Mouse (Mus musculus) thymus, postnatal 10 days (tissue): Measurements from ENCODE around the gene Lypd3.
"Not testable (repeated sequence)": the region's sequence is repeated elsewhere in the genome, so short reads cannot be mapped to it uniquely, and the experiment has no call there.

Experiments
- DNase-seq, 2 experiments: peaks; one replicate each; pipeline ENCODE4 v3.0.0; 2021; ENCODE audit warnings: low spot score in 2 of 2

Gene Lypd3

DNA sequence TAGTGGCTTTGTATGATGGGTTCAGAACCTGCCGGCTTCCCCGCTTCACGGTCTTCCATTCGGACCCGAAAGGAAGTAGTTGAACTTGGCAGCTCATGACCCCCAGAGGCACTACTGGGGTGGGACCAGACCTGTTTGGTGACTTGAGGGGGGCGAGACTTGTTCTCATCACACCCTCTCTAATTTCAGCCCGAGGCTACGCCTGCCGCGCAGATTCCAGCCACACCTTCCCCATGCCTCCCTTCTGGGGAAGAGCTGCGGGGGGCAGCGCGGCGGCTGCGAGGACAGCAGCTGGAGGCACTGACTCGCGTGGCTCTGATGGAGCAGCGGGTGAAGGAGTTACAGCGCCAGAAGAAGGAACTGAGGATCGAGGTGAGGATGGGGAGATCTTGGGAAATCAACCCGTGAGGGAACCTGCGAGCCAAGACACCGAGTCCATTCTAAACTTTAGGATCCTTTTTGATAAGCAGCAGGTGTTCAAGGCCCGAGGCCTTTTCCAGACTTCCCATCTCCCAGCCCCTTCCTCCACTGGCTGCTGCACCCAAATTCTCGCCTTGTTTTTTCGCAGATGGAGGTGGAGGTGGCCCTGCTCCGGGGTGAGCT, 23.9 kb upstream of the Lypd3 start:
- DNase-seq, result no peak

DNA sequence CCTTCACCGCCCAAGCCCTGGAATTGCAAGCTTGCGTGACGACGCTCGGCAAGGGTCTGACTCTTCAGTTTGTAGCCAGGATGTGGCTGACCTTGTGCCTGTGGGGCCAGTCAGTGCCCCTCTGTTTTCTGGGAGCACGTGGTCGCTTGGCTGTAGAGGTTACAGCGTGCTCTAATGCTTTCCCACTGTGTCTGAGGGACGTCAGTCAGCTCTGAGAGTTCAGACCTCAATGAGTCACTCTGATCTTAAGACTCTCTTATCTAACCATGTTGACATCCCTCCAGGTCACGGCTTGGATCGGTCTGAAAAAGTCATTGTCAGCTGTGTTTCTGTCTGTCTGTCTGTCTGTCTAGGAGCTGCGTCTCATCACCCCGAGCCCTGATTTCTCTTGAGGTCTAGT, 21.5 kb upstream of the Lypd3 start:
- DNase-seq, result no peak

DNA sequence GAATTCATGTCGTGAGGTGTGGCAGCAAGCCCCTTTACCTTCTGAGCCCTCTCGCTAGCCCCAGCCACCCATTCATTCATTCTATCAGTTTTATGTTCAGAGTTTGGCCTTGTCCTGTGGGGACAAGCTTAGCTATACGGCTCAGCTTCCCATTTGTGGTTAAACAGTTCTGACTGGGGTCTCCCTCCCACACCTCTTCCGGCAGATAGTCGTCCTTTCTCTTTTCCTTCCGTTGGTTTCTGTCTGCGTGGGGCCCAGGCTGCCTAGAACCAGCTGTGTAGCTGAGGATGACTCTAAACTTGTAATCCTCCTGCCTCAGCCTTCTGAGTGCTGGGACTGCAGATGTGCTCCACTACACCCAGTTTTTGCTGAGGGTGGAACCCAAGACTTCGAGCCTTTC, 18.6 kb upstream of the Lypd3 start:
- DNase-seq, result no peak

DNA sequence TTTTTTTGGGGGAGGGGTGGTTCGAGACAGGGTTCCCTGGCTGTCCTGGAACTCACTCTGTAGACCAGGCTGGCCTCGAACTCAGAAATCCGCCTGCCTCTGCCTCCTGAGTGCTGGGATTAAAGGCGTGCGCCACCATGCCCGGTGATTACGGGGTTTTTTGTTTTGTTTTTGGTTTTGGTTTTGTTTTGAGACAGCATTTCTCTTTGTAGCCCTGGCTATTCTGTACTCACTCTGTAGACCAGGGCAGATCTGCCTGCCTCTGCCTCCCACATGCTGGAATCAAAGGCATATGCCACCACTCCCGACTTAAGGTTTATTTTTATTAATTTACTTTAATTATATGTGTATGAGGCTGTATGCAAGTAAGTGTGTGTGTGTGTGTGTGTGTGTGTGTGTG, 18.0 kb upstream of the Lypd3 start:
- not testable (repeated sequence) for DNase-seq

DNA sequence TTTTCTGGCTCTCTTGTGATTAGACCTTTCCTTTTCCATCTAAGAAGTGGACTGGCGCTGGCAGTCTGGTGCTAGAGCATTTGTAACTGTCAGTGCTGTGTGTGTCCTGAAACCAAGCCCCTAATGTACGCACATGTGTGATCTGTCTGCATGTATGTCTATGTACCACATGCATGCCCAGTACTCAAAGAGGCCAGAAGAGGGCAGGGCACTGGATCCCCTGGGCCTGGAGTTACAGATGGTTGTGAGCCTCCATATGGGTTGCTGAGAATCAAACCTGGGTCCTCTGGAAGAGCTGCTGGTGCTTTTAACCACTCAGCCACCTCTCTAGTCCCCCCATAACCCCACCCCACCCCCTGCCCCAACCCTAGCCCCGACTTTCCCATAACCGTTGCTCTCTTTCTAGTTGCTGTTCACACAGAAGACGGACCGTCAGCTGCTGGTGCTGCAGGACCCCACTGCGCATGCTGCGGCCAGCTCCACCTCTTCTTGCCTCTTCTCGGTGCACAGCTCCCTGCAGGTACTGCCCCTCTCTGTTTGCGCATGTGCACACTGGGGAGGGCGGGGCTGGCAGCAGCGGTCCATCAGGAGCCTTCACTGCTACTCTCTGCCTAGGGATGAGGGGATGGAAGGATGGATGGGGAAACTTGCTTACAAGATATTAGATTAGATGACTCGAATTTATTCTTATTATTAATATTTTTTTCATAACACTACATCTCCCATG, 16.5 kb upstream of the Lypd3 start:
- no peak for DNase-seq

DNA sequence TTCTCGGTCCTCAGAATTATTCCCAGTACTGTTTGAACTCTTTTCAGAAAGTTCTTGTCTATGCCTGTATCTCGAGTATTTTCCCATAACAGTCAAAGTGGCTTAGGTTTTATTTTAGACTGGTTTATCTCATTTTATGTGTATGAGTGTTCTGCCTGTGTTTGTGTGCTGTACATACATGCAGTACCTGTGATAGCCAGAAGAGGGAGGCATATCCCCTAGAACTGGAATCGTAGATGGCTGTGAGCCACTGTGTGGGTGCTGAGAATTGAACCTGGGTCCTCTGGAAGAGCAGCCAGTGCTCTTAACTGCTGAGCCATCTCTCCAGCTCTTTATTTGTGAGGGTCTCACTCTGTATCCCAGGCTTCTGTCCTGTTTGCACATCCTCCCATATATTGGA, 15.2 kb upstream of the Lypd3 start:
- no peak for DNase-seq

DNA sequence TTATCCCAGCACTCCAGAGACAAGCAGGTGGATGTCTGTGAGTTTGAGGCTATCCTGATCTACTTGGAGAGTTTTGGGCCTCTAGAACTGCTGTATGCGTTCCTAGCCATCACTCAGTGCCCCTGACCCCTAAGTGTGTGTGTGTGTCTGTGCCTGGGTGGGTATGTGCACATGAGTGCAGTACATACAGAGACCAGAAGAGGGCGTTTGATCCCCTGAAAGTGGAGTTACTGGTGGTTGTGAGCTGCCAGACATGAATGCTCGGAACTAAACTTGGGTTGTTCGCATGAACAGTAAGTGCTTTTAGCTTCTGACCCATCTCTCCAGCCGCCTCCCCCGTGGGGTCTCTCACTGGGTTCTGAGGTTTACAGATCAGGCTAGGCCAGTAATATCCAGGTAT, 13.4 kb upstream of the Lypd3 start:
- no peak for DNase-seq

DNA sequence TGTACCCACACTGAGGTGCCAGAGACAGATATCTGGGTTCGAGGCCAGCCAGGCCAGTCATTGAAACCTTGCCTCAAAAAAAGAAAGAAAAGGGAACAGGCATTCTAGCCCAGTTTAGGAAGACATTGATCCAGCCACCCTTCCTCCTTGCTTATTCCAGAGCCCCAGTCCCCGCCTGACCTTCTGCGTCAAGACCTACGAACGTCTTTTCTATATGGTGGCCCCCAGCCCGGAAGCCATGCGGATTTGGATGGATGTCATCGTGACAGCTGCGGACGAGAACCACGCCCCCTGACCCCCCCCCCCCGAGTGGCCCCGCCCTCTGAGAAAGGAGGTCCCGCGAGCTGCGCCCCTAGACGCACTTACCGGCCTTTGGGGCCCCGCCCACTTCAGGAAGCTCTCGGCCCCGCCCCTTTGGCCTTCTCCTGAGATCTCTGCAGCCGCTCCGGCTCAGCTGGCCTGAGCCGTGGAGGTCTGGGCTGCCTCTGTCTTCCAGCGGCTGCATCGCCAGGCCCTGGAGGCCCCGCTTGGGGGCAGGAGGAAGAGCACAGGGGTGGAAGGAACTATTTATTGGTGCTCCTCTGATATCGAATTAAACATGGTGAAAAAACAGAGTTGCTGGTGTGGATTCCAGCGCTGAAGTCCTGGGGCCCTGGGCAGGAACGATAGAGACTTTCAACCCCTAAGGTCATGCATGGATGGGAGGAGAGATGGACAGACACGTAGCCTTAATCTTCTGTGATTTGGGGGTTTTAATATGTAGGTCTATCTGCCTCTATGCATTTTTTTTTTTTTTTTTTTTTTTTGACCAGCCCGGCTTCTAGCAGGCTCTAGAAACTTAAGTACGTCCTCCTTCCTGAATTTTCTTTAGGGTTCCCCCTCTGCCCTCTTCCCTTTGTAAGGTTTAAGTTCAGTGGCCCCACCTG, 7.4 kb upstream of the Lypd3 start:
- peak; percentile 75 to 80 for DNase-seq

DNA sequence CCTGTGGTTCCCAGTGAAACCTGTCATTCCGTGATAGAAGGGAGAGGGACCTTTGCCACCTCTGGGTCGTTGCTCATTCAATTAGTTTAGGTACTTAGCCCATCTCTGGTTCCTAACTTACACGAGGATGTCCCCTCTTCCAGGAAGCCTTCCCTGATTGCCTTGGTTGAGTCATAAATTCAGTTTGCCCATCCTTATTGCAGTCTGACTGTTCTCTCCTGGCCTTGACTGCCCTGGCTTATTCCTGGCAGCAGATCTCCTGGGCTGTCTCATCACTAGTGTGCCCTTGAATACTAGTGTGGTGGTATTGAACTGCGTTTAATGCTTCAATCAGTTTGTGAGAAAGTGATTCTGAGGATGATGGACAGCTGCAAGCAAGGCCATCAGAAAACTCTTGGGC, 6.7 kb upstream of the Lypd3 start:
- no peak for DNase-seq

DNA sequence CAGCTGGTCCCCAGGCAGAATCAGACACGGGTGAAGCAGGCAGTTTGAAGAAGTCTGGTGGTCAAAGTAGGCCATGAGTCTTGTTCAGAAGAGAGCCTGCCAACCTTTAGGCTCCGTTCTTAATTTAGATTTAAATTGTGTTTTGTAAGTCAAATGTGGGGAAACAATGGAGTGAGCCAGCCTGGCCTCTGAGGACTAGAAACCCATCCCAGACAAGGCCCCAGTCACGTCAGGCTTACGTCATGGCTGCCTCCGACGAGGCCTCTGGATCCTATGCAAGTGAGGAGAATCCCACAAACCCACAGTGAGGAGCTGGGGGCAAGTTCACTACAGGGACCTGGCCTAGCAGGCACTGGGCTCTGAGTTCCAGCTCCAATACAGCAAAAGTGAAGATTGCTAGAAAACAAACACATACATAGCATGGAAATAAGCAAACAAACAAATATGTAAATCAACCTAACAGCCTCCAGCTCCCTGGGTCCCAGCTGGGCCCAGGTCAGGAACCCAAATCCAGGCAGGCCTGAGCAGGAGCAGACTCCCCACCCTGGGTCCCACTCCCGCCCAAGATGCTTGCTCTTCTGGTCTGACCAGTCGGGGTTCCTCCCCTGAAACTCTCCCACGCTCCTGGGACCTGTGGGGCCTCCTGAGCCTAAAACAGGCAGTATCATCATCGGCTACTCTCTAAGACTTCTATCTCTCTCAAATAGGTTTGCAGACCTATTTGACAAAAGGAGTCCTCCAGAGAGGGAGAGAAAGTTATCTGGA, 6.1 kb upstream of the Lypd3 start:
- no peak for DNase-seq

DNA sequence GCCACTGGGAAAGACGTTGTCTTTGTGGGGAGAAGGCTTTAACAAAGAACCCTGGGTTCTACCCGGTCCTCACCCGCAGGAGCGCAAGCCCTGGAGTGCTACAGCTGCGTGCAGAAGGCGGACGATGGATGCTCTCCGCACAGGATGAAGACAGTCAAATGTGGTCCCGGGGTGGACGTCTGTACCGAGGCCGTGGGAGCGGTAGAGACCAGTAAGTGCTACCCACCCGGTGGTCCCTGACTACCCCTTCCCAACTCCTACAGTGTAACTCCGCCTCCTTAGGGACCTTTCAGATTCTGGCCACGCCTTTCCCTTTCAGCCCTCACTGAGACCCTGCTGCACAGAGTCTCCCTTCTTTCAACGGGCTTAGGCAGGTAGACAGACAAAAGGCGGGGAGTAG, 696 bp downstream of the Lypd3 start:
- no peak for DNase-seq

DNA sequence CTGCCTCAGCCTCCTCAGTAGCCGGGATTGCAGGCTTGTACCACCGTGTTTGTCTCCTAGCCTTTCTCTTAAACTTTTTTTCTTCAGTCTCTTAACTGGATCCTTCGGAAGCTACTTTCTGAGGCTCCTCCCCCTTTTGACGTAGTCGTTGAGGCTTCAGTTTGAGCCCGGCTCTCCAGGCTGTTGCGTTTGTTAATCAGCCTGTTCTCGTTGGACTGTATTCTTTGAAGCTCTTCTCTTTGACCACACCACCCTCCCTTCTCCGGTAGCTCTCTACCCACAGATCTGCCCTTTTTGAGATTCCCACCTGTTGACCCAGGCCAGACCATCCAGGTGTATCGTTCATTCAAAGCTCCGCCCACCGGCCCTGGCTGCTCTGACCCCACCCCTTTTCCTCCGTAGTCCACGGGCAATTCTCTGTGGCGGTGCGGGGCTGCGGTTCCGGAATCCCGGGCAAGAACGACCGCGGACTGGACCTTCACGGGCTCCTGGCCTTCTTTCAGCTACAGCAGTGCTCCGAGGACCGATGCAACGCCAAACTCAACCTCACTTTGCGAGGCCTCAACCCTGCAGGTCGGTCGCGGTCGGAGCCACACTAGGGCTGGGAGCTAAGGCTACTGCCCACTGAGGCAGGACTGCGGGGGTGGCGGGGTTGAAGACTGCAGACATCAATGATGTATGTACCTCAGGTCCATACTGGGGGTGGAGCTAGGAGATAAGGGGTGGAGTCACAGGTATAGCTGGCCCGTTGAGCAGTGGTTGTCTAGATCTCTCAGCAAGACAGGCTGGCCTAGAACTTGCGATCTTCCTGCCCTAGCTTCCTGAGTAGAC, 1.9 kb downstream of the Lypd3 start:
- DNase-seq, result no peak

DNA sequence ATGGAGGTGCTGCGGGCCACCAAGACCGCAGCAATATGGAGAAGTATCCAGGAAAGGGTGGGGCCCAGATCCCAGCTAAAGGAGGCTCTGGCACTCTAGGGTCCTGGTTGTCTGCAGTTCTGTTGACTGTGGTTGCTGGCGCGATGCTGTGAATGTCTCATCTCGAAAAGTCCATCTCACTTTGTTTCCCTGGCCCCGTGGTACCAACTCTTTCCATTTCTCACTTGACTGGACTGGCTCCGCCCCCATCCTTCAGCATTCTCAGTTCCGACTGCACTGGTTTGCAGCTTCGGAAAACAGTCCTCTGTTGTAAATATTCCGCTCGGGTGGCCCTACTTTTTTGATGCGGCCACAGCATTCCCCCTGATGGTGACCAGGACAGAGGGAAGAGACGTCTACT, 4.1 kb downstream of the Lypd3 start:
- no peak for DNase-seq

DNA sequence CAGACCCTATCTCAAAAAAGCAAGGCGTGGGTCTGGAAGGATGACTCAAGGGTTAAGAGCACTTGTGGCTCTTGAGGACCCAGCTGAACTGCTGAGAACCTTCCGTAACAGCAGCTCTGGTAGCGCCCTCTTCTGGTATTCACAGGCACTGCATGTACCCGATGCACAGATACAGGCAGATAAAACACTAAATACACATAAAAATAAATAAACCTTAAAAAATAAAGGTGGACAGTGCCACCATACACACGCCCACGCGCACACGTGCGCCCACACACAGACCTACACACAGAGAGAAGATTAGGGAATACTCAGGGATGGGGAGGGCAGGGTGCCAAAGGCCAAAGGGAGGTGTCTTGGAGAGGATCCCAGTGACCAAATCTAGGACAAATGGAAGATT, 6.1 kb downstream of the Lypd3 start:
- DNase-seq, result peak; percentile 52 to 75

DNA sequence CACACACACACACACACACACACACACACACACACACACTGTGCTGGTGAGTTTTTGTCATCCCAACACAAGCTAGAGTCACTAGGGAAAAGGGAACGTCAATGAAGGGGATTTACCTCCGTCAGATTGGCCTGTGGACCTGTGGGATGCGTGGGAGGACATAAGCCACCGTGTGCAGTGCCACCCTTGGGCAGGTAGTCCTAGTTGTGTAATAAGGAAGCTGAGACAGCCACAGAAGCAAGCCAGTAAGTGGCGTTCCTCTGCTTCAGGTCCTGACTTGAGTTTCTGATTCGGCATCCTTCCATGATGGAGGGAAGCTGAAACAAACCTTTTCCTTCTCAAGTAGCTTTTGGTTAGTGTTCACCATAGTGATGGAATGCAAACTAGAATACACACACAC, 8.1 kb downstream of the Lypd3 start:
- DNase-seq, result no peak

DNA sequence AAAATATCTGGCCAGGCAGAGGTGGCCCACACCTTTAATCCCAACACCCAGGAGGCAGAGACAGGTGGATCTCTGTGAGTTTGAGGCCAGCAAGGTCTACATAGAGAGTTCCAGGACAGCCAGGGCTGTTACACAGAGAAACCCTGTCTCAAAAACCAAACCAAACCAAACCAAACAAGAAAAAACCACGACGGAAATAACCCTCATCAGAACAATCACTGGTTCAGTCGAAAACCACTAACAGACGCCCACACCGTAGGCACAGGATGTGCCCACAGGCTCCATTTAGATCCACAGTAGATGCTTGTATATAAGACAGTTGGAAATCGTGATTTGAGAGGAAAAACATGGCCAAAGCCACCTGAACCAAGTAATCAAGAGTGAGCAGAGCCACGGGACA, 8.6 kb downstream of the Lypd3 start:
- no peak for DNase-seq

DNA sequence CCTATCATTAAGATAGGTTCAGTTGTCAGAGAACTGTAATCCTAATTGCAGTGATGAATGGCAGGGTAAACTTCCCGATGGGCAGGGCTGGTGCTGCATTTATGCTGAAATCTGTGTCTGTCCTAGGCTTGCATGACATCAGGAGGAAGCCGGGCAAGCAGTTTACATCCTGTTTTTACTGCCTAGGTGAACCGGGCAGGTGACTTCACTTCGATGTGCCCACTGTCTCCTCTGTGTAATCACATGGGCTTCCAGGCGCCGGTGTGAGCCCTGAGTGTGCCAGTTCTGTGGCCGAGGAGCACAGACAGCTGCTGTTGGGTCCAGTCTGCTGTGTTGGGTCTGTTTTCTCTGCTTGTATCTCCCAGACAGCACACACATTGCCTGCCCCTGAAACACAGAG, 10.1 kb downstream of the Lypd3 start:
- DNase-seq, result no peak

DNA sequence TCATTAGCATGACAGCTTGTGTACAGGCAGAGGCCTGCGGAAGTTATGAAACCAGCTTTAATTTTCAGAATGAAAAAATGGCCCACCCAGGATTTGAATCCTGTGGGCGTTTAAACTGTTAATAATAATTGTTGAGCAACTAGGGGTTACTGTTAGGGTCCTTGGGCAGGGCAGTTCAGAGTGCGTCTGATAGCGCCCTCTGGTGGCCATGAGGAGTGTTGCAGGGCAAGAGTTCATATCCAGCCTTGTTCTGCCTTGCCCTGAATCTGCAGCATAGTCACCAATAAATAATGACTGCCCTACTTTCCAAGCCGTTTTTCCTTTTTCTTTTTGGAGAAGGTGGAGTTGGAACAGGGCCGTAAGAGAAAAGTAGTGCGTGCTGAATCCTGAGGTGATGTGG, 17.3 kb downstream of the Lypd3 start:
- peak; percentile 45 to 63 for DNase-seq

DNA sequence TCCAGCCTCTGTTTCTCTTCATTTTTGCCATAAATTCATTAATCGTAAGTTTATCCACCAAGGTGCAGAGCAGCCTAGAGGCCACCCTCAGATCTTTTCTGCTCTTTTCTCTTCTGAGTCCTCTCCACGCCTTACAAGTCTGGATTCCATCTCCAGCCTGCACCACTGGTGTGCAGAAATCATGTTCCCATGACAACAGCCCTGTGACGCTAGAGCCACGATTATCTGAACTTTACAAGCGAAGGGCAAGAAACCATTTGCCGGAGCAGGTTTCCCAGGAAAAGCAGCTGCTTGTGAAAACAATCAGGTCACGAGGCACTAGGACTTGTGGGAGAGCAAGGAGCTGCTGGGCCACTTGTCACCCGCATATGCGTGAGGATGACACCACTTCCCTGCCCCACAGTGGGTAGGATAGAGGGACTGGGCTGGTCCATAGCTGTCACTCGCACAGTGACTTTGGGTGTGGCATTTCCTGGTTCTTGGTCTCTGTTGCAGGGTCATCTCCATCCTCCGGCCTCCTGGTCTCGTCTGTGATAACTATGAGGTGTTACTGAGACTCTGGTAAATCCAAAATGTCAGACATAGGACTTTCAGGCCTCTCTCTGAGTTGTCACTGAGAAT, 23.5 kb downstream of the Lypd3 start:
- no peak for DNase-seq

DNA sequence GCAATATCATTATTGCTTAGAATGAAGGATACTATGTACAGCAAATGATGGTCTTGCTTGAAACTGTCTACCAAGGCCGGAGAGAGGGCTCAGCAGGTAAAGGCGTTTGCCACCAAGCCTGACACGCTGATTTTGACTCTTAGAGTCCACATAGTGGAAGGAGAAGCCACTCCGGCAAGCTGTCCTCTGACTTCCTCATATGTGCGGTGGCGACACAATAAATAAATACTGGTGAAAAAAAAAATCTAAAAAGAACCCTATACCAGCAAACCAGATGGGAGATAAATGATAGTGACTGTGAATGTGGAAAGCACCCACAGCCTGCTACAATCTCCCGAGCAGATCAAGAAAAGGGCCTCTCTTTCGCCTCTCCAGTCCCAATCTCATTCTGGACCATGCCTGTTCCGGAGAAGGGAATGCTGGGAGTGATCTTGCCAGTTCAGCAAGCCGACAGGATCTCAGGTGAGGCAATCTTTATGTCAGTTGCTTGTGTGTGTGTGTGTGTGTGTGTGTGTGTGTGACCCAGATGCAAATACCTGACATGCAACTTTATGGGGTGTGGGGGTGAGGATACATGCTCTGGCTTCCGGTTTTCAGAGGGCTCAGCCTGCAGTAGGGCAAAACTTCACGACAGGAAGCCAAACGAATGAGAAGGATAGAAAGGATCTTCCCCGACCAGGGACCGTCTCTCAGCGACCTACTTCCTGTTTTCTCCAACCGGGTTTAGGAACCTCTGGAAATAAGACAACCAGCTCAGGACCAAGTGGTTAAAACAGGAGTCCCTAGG, 25.0 kb downstream of the Lypd3 start:
- peak; percentile 32 to 51 for DNase-seq
